Mouse (Mus musculus) cerebellum, postnatal 25 days (tissue): ENCODE data around the gene Peli2.

Experiments
- DNase-seq, 2 experiments: peaks; one replicate each; pipeline ENCODE4 v3.0.0; 2021; ENCODE audit warnings: mixed read lengths in 2 of 2

The Peli2 gene

DNA sequence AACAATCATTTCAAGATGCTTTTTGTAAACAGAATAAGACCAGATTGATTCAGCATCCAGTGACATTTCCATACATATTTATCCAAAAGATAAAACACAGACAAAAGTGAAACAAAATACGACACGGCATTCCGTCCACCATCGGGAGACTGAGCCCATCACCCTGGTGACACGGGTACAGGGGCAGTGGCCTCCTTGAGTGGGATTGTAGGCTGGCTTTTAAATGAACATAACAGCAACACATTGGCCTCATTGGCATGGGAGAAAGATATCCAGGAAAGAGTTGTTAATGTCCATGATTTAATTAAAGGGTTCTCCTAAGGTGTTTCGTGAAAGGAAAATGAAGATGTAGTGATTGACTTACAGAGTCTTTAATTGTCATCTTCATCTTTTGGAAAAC, 5.3 kb downstream of the Peli2 start:
- DNase-seq: no peak

DNA sequence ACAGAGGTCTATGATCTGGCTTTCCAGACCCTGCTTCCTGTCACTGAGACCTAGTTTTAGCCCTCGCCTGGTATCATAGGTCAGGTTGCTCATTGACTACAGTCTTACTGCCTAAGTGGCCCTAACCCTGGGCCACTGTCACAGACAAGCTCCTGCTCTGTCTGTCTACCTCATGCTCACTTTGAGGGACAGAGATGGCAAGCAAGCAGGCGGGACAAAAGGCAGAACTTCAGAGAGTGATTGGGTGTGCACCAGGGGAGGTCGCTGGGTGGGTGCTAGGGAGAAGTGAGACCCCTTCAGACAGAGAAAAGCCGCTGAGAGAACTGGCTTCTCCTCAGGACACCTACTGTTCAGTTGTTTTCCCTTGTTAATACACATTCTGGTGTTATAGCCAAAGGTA, 6.3 kb downstream of the Peli2 start:
- DNase-seq: no peak

DNA sequence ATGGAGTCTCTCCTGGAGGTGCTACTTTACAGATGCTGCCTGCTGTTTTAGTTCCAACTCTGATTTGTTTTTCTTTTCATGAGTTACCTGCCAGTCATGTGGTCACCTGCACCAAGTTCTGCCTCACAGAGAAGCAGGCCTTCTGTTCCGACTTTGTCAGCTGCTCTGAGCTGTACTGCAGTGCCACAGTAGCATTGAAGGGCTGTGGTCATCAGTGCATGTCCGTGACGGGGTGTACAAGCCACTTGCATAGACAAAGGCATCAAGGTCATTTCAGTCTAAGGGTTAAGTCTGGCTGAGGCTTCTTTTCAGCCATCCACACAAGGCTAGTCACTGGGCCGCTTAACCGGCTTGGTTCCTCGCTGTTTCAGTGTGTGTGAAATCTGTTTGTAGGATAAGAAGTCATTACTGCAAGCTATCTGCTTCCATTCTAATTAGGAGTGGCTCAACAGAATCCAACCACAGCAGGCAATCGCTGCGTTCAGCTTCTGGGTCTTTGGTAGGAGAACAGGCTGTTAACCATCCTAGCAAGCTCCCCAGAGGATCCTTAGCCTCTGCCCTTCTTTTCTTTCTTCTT, 7.1 kb downstream of the Peli2 start:
- peak in 1 of 2 experiments; percentile 28 for DNase-seq

DNA sequence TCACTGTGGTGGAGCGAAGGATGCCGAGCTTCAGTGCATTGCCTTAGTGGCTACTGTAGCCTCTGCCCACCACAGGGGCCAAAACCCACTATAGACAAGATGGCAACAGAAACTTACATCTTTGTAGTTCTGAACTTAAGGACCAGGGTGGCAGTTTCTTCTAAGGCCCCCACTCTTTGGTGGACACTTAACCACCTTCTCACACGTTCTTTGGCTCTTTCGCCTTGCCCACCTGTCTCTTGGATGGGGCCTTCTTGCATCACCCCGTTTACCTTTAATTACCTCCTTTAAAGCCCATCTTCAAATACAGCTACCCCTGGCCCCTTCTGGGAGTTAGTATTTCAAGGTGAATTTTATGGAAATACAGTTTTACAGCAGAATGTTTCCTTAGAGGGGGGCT, 8.1 kb downstream of the Peli2 start:
- DNase-seq: no peak

DNA sequence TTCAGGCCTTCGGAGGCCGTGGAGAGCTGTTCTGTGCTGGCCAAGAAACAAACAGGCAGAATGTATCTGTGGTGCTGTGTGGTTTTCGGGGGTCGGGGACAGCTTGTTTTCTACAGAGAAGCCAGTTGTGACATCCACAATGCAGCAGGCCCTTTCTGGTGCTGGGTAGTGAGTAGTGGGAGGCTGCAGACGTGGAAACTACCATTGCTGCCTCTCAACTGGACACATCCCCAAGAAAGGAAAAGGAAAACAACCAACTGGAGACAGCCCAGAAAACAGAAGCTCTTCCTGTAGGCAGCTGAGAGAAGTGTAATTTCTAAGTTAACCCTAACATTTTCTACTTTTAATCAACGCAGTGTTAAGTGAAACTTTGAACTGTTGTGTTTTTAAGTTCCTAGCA, 9.4 kb downstream of the Peli2 start:
- DNase-seq: no peak

DNA sequence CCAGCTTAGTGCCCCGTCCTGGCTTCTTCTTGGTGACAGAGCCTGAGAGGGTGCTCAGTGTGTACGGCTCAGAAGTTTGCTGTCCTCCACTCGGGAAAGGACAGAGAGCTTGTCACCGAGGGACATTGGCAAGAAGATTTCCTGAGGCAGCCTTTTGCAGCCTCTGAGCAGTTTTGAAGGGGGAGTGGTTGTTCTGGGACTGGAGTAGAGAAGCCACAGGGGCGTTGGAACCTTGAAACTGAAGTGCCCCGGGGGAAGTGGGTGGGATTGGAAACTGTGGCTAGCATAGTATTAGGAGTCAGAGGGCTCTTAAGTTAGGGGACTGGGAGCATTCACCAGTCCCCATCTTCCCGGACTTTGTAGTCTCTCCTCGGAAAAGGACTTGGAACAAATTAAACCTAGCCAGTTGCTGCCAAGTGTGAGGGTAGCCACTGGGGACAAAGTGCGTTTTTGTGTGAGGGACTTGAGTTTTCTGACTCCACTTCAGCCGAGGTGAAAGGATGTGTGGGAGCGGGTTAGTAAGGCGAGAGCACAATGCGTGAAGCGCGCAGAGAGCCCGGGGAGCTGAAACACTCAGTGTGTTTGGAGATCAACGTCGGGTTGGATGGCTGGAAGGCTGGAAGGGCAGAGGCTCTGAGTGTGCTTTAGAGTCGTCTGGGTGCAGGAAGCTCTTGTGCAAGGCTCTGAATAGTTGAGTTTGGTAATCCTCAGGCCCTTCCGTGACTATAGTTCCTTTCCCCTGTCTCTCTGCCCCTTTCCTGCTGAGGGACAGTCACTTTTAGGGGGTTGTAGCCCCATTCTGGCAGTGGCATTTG, 10.3 kb downstream of the Peli2 start:
- DNase-seq: peak in 1 of 2 experiments; percentile 19

DNA sequence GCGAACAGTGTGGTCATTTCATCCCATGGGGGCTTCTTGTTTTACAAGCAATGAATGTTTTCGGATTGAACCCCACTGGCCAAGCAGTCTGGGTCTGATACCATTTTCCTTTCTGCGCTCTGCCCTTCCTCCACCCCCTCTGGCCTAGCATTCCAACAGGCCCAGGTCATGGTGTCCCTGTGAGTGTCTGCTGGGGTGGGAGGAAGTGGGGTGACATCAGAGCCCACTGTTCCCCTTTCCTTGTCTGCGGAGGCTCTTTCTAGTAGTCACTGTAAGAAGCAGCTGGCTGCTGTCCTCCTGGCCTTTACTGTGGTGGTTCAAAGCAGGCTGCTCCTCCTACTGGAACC, 10.9 kb downstream of the Peli2 start:
- DNase-seq: no peak

DNA sequence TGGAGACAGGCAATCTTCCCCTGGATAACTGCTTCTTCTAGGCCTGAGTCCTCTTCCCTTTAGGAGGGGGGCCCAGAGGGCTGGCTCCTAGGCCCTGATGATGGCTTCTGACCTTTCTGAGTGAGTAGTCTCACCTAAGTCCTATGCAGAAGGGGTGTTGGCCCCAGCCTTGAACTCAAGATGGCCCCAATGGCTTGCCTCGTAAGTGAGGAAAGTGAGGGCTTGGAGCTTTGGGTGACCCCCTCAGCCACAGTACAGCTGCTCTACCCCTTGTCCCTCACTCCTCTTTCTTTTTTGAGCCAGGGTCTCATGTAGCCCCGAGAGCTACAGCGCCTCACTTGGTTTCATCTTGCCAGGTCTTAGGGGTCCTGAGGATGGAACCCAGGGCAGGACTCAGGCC, 11.6 kb downstream of the Peli2 start:
- no peak for DNase-seq

- DNase-seq: no peak
Observed at GRCm38 (mm10) chr14:48132865-48133802, 12.5 kb downstream of the Peli2 start.

GRCm38 (mm10) chr14:48134344-48134743, 13.7 kb downstream of the Peli2 start:
- no peak for DNase-seq

DNA sequence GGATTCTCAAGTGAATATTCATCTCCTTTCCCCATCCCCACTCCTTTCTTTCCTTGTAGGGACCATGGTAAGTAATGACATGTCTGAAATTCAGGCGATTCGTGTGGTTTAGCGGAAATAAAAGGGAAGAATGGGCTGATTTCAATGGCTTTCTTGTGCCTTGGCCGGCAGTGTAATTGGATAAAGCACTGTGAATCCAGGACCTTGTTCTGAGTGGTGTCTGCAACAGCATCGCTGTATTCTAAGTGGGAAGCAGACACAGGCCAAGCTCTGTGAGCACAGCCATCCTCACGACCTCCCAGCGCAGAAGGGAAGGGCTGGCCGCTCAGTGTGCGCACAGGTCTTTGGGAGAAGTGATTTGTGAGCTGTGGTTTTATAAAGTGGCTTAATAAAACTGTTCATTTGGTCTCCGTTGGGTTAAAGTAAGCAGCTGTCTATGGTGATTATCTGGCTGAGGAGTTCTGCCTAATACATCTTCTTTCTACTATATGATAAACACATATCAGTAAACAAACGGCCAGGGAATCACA, 15.3 kb downstream of the Peli2 start:
- no peak for DNase-seq

DNA sequence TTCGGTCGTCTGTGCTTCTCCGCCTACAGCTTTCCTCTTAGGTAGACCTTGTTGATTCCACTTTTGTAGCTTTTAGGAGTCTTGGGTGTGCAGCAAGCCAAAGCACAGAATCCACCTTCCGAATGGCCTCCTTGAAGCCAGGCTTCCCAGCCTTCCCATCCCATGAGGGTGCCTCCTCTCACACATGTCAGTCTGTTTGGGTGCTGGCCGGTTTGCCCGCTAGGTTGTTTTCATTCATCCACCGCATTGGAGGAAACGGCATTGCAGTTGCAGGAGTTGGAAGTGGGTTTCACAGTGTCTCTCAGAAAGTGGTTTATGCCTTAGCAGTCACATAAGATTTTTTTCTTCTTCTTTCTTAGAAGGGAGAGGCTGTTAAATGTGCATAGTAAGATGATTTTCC, 17.1 kb downstream of the Peli2 start:
- peak in 1 of 2 experiments; percentile 26 for DNase-seq

DNA sequence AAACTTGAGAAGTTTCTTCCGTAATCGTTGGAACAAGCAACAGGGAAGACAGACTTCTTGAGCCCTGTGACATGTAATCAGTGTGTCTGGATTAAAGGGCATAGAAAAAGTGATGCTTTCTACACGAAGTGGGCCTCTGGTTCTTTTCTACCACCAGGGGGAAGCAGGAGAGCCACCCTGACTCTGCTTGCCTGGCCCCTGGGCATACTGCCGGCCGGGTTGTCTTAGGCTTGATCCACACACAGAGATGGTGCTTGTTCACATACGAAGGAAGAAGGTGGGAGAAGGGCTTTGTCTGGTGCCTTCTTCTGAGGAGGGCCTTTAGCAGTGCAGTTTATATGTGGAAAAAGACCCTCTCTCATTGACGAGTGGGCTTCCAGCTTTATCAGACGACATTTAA, 17.5 kb downstream of the Peli2 start:
- peak; percentile 57 to 73 for DNase-seq

- peak; percentile 61 to 69 for DNase-seq
Observed at GRCm38 (mm10) chr14:48139409-48139808, 18.8 kb downstream of the Peli2 start.

DNA sequence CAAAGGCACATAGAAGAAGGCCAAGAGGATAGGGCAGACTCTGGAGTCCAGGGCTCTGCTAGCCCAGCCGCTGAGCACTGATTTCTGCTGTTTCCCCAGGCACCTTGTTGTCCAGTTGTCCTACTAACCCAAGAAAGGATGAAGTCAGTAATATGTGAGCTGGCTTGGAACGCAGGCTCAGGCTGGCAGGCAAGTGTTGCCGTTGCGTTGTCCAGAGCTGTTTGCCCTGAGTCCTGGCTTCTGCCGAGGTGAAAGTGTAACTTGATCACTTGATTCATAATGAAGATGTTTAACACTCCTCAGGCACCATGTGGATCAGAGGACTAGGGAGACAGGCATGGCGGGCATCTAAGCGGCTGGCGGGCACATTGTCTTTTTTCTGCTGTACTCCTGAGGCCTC, 21.1 kb downstream of the Peli2 start:
- no peak for DNase-seq

- DNase-seq: no peak
Observed at GRCm38 (mm10) chr14:48142696-48143095, 22.1 kb downstream of the Peli2 start.

- DNase-seq: no peak
Observed at GRCm38 (mm10) chr14:48143141-48143540, 22.5 kb downstream of the Peli2 start.

GRCm38 (mm10) chr14:48144330-48144729, 23.7 kb downstream of the Peli2 start:
- DNase-seq: peak; percentile 57 to 68

DNA sequence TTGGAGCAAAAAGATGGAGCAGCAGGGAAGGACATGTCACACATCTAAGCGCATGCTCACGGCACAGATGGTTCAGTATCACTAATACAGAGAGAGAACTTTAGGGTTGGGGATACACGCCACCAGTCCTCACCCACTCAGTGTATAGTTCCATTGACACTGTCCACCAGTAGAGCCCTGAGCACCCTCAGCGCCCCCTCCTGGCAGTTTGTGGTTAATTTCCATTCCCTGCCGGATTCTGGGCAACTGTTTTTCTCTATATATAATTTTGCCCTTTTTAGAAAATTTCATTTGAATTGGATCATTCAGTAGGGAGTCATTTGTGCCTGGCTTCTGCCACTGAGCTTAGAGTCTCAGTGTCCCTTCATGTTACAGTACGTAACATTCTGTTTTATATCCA, 27.1 kb downstream of the Peli2 start:
- DNase-seq: no peak

DNA sequence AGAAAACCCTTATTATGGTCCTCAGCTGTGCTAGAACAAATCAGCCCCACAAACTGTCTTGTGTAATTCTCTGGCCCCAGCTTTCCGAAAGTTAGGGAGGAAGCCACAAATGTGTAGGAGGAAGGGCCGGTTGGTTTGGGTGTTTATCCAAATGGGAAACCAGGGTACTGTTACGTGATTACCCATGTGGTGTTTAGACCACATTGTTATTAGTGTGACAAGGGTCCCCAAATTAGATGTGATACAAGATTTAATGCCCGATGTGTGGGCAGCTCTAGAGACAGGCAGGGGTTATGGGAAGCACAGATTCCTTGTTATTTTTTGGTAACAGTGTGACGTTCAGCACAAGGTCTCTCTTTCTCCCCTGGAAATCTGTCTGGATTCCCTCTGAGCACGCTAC, 28.0 kb downstream of the Peli2 start:
- DNase-seq: no peak

DNA sequence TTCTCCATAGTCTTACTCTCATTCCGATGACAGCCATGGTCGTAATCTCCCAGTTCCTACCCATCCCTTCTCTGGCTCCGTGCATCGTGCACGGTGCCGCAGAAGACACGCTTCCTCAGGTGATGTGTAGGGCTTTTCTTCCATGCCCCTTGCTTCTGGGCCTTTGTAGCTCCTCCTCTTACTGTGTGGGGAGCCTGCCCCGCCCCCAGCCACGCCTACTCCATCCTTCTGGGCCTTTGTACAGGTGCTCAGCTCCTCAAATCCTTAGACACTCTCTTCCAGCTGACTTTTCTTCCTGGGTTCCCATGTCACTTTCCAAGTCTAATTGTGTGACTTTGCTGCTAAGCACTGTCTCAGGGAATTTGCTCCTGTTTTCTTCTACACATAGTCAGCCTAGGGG, 28.7 kb downstream of the Peli2 start:
- DNase-seq: no peak

GRCm38 (mm10) chr14:48150903-48151302, 30.3 kb downstream of the Peli2 start:
- no peak for DNase-seq

- DNase-seq: no peak
Observed at GRCm38 (mm10) chr14:48151554-48151953, 30.9 kb downstream of the Peli2 start.
